Mouse (Mus musculus) spleen, adult 2 months (tissue): Measurements from ENCODE around the gene Nol10.

Experiments
- CTCF ChIP-seq: fragments of 200-500 bp; IDR thresholded peaks from 2 replicates; pipeline ENCODE4 v1.5.1; 2011; ENCODE audit warnings: mild to moderate bottlenecking, inconsistent platforms; ENCODE audit not compliant: insufficient read depth, insufficient read length, insufficient replicate concordance; ENCODE audit errors: extremely low read depth
- POLR2A ChIP-seq: fragments of 200-500 bp; IDR thresholded peaks from 2 replicates; pipeline ENCODE4 v1.6.1; 2011; ENCODE audit warnings: low read depth, low read length, inconsistent platforms

DNA sequence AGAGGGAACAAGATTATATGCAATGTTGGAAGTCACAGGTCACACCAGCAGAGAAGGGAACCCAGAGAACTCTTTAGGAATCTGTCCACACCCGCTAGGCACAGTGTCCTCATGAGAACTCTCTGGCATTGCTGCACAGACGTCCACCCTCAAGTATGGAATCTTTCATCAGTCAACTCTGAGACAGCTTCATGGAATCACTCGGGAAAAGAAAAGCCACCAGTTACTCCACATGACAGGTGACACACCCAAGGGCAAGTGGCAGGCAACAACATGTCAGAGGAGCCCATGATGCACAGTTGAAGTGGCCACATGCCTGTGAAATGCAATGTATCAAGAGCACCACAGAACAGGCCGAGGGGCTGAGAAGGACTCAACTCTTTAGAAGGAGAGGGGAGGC is 30.3 kb upstream of the Nol10 start:
- TF ChIP-seq CTCF = no peak
- no peak for TF ChIP-seq POLR2A
